Mouse (Mus musculus) embryonic fibroblast, embryonic 13.5 days (primary cell): ENCODE results near the gene Zc3h12a.

Experiments used
- CTCF ChIP-seq: IDR thresholded peaks from 2 replicates; pipeline ENCODE4 v1.5.1; 2011; ENCODE audit warnings: mild to moderate bottlenecking, control low read depth, low read length, moderate library complexity, borderline replicate concordance; ENCODE audit not compliant: insufficient read depth
- POLR2A ChIP-seq: IDR thresholded peaks from 2 replicates; pipeline ENCODE4 v1.6.1; 2011; ENCODE audit warnings: low read depth, mild to moderate bottlenecking, control low read depth, low read length, moderate library complexity

DNA sequence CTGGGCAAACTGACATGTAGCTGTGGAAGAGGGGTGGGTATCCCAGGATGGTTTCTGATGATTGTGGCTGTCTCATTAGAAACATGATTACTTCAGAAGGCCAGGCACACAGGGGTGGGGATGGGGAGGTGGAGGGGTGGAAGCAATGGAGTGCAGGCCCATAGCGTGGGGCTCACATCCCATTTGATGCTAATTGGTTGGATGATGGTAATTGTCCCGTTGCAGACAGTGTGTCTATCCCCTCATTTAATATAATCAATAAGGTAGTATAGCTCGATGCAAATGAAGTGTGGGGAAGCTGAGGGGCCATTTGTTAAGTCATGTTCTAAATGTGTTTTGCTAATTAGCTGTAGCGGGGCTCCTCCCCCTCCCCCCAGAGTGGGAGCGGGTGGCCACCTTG is 45.5 kb upstream of the Zc3h12a start:
- TF ChIP-seq CTCF (no peak), POLR2A (no peak)
